Mouse (Mus musculus) spleen, adult 2 months (tissue): ENCODE results near the gene Cpeb1.

Source experiments
- CTCF ChIP-seq: fragments of 200-500 bp; IDR thresholded peaks from 2 replicates; pipeline ENCODE4 v1.5.1; 2011; ENCODE audit warnings: mild to moderate bottlenecking, inconsistent platforms; ENCODE audit not compliant: insufficient read depth, insufficient read length, insufficient replicate concordance; ENCODE audit errors: extremely low read depth
- POLR2A ChIP-seq: fragments of 200-500 bp; IDR thresholded peaks from 2 replicates; pipeline ENCODE4 v1.6.1; 2011; ENCODE audit warnings: low read depth, low read length, inconsistent platforms

DNA sequence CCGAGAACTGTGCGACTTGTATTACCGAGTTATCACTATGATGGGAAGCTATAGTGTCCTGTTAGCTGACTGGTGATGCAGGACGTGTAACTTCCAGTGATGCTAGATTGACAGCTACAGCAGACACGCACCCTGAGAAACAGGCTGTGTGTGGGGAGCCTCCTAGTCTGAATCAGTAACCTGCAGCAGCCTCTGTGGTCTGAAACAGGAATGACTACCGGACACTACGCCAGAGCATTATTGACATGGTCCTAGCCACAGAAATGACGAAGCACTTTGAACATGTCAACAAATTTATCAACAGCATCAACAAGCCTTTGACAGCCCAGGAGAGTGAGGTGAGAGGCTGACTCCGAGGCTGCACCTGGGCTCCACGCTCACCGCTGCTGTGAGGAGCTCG, 129.2 kb downstream of the Cpeb1 start:
- TF ChIP-seq CTCF (no peak), POLR2A (no peak)
